Mouse (Mus musculus) ES-CJ7 (cell line): Measurements from ENCODE around the gene Apol9b.

Experiments
- DNase-seq: peaks from one replicate; pipeline ENCODE4 v3.0.0; 2011; ENCODE audit warnings: low read depth, low spot score

Gene Apol9b

DNA sequence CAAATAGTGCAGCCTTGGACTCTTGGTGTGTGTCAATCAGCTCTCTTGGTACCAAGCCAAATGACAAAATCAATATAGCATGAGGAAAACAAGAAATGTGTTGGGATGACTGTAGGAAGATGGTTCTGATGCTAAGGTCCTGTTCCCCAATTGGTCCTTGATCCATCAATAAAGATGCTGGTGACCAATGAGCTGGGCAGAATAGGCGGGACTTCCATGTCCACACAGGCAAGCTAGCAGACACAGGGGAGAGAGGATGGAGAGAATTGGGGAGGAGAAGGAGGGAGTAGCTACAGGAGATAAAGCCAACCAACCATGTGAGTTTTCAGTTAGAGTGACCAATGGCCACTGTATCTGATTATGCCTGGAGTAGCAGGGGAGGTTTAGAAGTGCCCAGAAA is 17.5 kb downstream of the Apol9b start:
- DNase-seq = no peak

GRCm38 (mm10) chr15:77748414-77748813 is 19.6 kb downstream of the Apol9b start:
- DNase-seq = no peak

GRCm38 (mm10) chr15:77749717-77750116 is 20.9 kb downstream of the Apol9b start:
- DNase-seq = no peak

DNA sequence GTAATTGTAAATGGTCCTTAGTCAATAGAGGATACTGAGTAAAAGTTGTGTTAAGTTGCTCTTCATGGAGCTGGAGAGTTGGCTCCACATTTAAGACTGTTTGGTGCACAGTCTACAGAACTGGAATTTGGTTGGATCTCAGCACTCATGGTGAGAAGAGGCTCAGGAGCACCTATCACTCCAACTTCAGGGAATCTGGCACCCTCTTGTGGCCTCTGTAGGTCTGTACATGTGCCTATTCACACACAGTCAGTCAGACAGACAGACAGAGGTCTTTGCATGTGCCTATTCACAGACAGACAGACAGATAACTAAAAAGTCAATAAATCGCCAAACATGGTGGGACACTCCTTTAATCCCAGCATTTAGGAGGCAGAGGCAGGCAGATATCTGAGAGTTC is 21.6 kb downstream of the Apol9b start:
- peak; percentile 72 for DNase-seq

GRCm38 (mm10) chr15:77752443-77752842 is 23.6 kb downstream of the Apol9b start:
- DNase-seq = no peak

DNA sequence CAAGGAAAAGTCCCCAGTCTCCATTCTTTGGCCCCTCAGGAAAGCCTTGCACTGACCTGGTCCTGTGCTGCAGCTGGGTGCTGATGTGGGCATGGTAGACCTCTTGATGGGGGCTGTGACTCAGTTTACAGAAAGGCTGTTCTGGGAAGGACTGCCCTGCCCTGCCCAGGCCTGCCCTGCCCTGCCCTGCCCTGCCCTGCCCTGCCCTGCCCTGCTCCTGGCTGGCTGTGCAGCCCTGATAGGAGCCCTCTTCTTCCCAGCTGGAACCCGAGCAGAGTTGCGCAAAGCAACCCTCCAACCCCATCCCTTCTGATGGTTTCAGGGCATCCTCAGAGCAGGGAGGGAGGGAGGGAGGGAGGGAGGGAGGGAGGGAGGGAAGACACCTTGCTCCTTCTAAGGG is 26.3 kb downstream of the Apol9b start:
- no peak for DNase-seq

DNA sequence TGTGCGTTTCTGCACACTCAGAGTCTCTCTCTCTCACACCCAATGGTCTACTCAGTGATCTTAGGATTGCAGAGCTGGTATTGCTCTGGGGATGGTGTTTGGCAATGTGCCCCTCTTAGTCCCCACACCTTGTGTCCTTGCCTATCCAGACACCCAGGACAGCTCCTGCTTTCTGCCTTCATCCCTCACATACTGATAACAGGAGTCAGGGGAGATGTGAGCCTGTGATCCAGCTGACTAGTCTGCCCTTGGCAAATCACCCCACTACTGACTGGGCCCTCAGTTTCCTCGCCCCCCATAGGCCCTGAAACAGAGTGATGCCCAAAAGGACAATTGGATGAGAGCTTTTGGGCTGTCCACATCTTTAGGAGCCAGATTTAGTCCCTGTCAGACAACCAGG is 27.2 kb downstream of the Apol9b start:
- no peak for DNase-seq

DNA sequence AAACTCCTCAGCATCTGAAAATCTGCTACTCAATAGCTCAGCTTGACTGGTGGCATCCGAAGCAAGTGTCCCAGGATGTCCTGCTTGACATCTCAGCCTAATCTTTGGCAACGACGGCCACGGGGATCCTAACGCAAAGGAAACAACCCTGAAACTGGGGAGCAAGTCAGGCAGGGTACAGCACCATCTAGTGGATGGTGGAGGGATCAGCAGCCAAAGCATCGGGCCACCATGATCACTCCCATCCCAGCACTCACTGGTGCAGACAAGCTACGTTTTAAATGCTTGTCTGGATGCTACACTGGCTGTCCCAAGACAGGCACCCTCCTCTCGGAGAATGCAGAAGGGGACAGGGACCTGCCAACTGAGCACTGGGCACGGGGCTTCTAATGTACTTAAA is 28.0 kb downstream of the Apol9b start, which contains the start of gene Apol8:
Gene Apol8, minus strand, starts transcription at position 156 of the 400 bp plus-strand sequence.
- peak; percentile 76 for DNase-seq

DNA sequence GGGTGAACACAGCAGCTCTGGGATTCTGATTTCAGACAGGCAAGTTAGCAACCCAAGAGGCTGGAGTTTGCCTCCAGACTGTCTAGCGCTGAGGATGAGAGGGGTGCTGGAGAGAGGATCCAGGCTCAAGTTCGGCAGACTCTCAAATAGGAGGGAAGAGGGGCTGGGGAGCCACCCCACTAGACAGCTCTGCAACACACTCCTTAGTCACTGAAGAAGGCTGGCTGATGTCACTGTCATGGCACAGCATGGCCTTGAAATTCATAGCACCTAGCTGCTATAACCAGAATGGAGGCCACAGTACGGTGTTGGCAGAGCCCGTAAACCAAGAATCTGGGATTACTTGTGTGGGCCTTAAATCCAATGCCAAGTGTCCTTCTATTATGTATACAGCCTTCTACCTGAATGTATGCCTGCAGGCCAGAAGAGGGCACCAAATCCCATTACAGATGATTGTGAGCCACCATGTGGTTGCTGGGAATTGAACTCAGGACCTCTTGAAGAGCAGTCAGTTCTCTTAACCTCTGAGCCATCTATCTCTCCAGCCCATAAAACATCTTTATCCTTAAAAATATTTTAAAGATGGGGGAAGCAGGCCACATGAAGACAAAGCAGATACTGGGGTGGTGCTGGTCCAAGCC is 28.9 kb downstream of the Apol9b start:
- DNase-seq = peak; percentile 54

DNA sequence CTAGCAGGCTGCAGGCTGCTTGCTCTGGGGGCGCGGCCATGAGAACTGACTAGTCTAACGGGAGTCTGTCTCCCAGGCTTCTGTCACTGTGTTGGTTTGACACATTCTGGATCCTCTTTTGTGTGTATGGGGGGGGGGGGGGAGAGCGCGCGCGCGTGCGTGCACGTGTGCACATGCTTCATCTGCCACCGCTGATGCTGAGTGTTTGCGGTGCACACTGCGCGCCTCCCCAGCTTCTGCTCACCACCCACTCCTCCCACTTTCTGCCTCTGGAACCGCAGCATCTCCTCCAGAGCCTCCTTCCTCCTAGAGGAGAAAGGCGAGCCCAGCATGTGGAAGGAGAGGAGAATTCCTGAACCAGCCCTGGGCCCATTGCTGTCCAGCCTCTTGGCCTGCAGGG is 31.2 kb downstream of the Apol9b start:
- DNase-seq = no peak

GRCm38 (mm10) chr15:77761083-77761482 is 32.2 kb downstream of the Apol9b start:
- no peak for DNase-seq

DNA sequence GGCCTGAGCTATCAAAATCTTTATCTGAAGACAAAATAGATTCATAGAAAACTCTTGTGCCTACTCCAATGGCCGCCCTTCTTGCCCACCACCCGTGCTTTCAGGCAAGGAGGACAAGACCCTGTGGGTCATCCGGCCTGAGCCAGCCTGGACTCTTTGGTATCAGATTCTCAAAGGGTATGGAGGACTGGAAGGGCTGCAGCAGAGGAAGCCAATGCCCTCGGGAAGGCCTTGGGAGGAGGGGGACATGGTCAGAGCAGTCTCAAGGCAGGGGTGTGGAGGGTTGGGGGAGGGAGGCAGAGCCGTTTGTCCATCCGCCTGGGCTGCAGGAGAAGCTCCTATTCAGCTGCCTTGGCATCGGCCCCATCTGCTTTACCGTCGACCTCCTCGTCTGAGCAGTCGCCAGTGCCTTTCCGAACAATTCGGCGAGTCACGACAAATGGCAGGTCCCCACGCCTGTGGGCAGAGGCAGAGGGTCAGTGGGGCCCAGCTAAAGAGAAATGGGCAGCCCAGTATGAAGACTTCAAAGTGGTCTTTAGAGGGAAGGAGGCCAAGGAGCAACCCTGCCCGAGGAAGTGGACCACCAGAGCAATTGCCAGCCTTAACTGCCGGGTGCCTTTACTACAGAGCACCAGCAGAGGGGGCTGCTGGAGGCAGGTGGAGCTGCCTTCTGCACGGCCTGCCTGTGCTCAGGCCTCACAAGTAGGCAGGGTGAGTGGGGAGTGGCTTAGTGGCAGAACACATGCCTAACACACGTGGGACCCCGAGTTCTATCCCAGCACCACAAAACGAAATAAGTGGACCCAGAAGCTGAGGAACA is 32.9 kb downstream of the Apol9b start:
- DNase-seq = peak; percentile 80

DNA sequence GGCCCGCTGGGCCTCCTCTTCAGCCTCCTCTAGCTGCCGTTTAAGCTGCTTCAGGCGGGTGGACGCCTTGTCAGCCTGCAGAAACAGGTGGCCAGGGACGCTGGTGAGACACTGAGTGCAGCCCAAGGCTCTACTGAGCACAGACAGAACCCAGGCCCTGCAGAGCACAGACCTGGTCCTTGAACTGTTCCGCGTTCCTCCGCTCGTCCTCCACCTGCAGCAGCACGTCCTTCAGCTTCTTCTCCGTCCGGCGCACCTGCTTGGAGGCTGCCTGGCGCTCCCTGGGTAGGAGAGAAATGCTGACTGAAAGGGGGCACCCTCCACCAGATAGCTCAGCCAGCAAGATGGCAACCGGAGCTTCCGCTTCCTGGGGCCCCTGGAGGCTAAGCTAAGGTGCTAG is 34.2 kb downstream of the Apol9b start:
- DNase-seq = no peak

- no peak for DNase-seq
These were observed 34.9 kb downstream of the Apol9b start for GRCm38 (mm10) chr15:77763702-77764101.

GRCm38 (mm10) chr15:77764391-77765006 is 35.7 kb downstream of the Apol9b start:
- DNase-seq = no peak

DNA sequence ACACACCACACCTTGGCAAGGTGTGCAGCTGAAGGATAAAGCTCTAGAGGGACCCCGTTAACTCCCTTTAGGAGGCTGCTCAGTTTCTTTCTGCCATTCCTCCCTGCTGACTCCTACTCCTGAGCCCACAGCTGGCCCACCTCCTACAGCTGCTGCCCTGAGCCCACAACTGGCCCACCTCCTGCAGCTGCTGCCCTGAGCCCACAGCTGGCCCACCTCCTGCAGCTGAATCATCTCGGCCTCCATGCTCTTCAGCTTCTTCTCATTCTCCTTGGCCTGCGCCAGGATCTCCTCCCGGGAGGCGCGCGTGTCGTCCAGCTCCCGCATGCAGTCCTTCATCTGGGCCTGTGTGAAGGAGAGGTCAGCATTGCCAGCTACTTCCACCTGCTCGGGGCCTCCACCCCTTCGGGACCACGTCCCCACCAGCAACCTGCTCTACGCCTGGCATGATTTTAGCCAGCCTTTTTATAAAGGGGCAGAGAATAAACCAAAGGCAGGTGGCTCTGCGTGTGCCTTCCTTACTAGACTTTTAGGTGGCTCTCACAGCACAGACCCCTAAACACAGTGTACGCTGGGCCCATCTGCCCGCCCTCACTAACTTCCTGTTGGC is 36.8 kb downstream of the Apol9b start:
- DNase-seq = no peak

DNA sequence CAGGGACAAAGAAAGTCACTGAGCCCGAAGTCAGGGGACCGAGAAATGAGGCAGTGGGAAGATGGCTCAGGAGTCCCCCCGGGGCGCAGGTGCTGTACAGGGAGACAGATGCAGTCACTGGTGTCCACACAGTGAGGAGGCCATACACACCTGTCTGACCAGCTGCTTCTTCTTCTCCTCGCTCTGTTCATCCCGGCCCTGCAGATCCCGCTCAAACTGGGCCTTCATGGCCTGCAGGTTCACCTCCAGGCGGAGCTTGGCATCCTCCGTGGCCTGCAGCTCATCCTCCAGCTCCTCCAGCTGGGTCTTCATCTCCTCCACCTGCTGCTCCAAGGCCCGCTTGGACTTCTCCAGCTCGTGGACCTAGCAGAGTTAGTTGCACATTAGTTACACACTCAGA is 38.1 kb downstream of the Apol9b start:
- DNase-seq = no peak

GRCm38 (mm10) chr15:77770341-77770740 is 41.5 kb downstream of the Apol9b start:
- DNase-seq = no peak

- no peak for DNase-seq
These were observed 42.1 kb downstream of the Apol9b start for GRCm38 (mm10) chr15:77770942-77771341.

- DNase-seq = no peak
These were observed 44.5 kb downstream of the Apol9b start for GRCm38 (mm10) chr15:77773099-77773915.

- no peak for DNase-seq
These were observed 45.5 kb downstream of the Apol9b start for GRCm38 (mm10) chr15:77774303-77774702.
